Mouse (Mus musculus): Measurements from ENCODE around the gene Tnp2. TPM values are rescaled to one million over a fixed set of nuclear protein-coding genes. Genes with fewer than 3 reads are reported as not detected.

Gene Tnp2
- polyA plus RNA-seq, 1 experiment from 2014 or later: not detected

DNA sequence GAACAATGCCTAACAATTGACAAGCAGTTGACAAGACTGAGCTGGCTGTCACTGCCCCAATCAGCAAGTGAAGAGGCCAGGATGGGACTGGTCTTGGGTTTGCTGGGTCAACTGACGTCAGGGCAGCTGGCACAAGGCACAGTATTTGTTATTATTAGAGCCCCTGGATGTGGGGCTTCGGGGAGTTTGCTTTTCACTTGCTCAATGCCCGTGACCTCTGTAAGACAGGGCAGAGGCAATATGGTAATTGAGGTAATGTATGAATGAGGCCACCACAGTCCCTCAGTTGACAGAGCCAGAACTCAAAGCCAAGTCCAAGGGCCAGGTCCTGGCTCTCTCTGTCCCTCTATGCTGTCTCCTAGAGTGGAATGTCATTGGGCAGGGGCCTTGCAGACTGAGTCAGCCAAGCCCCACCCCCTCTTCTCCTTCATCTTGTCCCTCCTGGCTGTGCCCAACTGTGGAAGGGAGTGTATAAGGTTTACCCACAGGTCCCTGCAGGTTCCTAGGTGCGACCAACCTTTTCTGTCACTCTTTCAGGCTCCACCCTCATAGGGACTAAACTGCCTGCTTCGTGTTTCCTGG is 10.8 kb downstream of the Tnp2 start:
- peaks cover 2% of the 10 kb centered on the region; the same call in 1 of the 2 replicates for H3K4me1 ChIP-seq (ENCODE audit: control insufficient read depth, insufficient read depth, low read length)
- H3K36me3 ChIP-seq (ENCODE audit: control insufficient read depth, insufficient read depth, low read length): no peaks in the 10 kb centered on the region
- WGBS: 68% methylated on average over 5 of the region's 5 CpGs
- DNase-seq (ENCODE audit: low spot score, missing footprints) (no peak), ATAC-seq (ENCODE audit: low FRiP score) (no peak)
- H3K27me3 ChIP-seq (ENCODE audit: control insufficient read depth, insufficient read depth, low read length): no peaks in the 10 kb centered on the region
- H3K27ac ChIP-seq (ENCODE audit: low read depth, low read length): no peak overlapping the region
- H3K4me2 ChIP-seq: no peak overlapping the region
- no peaks in the 10 kb centered on the region for H3K9me3 ChIP-seq (ENCODE audit: control insufficient read depth, low read length)
- no peak overlapping the region for H3K9ac ChIP-seq (ENCODE audit: low read length)
- no peak overlapping the region for H3K4me3 ChIP-seq (ENCODE audit: low read depth, low read length)

- no peak overlapping the region for H3K9ac ChIP-seq (ENCODE audit: low read length)
- no peak overlapping the region for H3K27ac ChIP-seq (ENCODE audit: low read depth, low read length)
- H3K27me3 ChIP-seq (ENCODE audit: control insufficient read depth, insufficient read depth, low read length): no peaks in the 10 kb centered on the region
- no peaks in the 10 kb centered on the region for H3K9me3 ChIP-seq (ENCODE audit: control insufficient read depth, low read length)
- DNase-seq (ENCODE audit: low spot score, missing footprints): peak; percentile 35
- no peak overlapping the region for H3K4me2 ChIP-seq
- ATAC-seq (ENCODE audit: low FRiP score): no peak
- no peaks in the 10 kb centered on the region for H3K36me3 ChIP-seq (ENCODE audit: control insufficient read depth, insufficient read depth, low read length)
- 71% methylated on average over 7 of the region's 7 CpGs for WGBS
- H3K4me1 ChIP-seq (ENCODE audit: control insufficient read depth, insufficient read depth, low read length): no peaks in the 10 kb centered on the region
- H3K4me3 ChIP-seq (ENCODE audit: low read depth, low read length): no peak overlapping the region
These were observed 12.1 kb downstream of the Tnp2 start for GRCm38 (mm10) chr16:10776322-10776721.

GRCm38 (mm10) chr16:10774726-10775125 is 13.7 kb downstream of the Tnp2 start:
- Histone ChIP-seq H3K4me3 (ENCODE audit: low read depth, low read length) (no peak overlapping the region), H3K27ac (ENCODE audit: low read depth, low read length) (no peak overlapping the region), H3K4me1 (ENCODE audit: control insufficient read depth, insufficient read depth, low read length) (no peaks in the 10 kb centered on the region), H3K9me3 (ENCODE audit: control insufficient read depth, low read length) (no peaks in the 10 kb centered on the region), H3K9ac (ENCODE audit: low read length) (no peak overlapping the region), H3K4me2 (no peak overlapping the region), H3K27me3 (ENCODE audit: control insufficient read depth, insufficient read depth, low read length) (no peaks in the 10 kb centered on the region), H3K36me3 (ENCODE audit: control insufficient read depth, insufficient read depth, low read length) (no peaks in the 10 kb centered on the region)
- ATAC-seq (ENCODE audit: low FRiP score): no peak
- DNase-seq (ENCODE audit: low spot score, missing footprints): peak; percentile 47
- WGBS: 68% methylated on average over 4 of the region's 4 CpGs

- Histone ChIP-seq H3K4me3 (ENCODE audit: low read depth, low read length) (no peak overlapping the region), H3K27ac (ENCODE audit: low read depth, low read length) (no peak overlapping the region), H3K36me3 (ENCODE audit: control insufficient read depth, insufficient read depth, low read length) (no peaks in the 10 kb centered on the region), H3K4me1 (ENCODE audit: control insufficient read depth, insufficient read depth, low read length) (no peaks in the 10 kb centered on the region), H3K9me3 (ENCODE audit: control insufficient read depth, low read length) (no peaks in the 10 kb centered on the region), H3K9ac (ENCODE audit: low read length) (no peak overlapping the region), H3K27me3 (ENCODE audit: control insufficient read depth, insufficient read depth, low read length) (no peaks in the 10 kb centered on the region), H3K4me2 (no peak overlapping the region)
- no peak for ATAC-seq (ENCODE audit: low FRiP score)
- WGBS: 89% methylated on average over 8 of the region's 8 CpGs
- DNase-seq (ENCODE audit: low spot score, missing footprints): peak; percentile 66
These were observed 14.9 kb downstream of the Tnp2 start for GRCm38 (mm10) chr16:10773543-10773942.

GRCm38 (mm10) chr16:10771769-10772510 is 16.5 kb downstream of the Tnp2 start:
- H3K27me3 ChIP-seq (ENCODE audit: control insufficient read depth, insufficient read depth, low read length): no peaks in the 10 kb centered on the region
- 69% methylated on average over 19 of the region's 19 CpGs for WGBS
- no peak overlapping the region for H3K4me3 ChIP-seq (ENCODE audit: low read depth, low read length)
- H3K4me2 ChIP-seq: no peak overlapping the region
- H3K9me3 ChIP-seq (ENCODE audit: control insufficient read depth, low read length): no peaks in the 10 kb centered on the region
- no peaks in the 10 kb centered on the region for H3K4me1 ChIP-seq (ENCODE audit: control insufficient read depth, insufficient read depth, low read length)
- DNase-seq (ENCODE audit: low spot score, missing footprints): no peak
- H3K27ac ChIP-seq (ENCODE audit: low read depth, low read length): no peak overlapping the region
- no peak overlapping the region for H3K9ac ChIP-seq (ENCODE audit: low read length)
- no peaks in the 10 kb centered on the region for H3K36me3 ChIP-seq (ENCODE audit: control insufficient read depth, insufficient read depth, low read length)
- ATAC-seq (ENCODE audit: low FRiP score): no peak

DNA sequence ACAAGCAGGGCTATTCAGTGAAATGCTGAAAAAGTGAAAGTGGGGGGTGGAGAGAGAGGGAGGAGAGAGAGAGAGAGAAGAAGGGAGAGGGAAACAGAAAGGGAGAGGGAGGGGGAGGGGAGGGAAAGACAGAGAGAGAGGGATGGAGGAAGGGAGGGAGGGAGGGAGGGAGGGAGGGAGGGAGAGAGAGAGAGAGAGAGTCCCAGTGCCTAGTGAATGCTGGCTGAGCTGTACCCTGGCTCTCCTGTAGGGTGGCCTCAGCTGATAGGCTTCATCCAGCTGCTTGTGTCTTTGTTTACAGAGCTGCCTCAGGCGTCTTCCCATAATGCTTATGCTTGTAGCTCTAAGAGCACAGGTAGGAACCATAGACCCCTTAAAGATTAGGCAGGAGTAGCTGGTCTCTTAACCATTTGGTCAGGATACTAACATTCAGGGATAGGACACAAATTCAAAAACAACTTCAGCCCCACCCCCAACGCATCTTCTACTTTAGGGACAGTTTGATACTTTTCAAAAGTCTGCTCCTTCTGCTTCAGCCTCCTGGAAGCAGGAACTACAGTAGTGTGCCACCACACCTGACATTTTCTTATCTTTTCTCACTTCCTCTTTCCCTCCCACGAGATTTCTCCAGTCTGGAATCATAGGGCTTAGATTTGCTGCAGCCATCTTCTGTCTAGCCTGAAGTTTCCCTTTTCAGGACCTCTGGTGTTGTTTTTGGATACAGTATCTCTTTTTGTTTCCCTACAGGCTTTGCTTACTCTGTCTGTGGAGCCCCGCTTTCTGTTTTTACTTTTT is 17.7 kb downstream of the Tnp2 start:
- DNase-seq (ENCODE audit: low spot score, missing footprints): no peak
- Histone ChIP-seq H3K36me3 (ENCODE audit: control insufficient read depth, insufficient read depth, low read length) (no peaks in the 10 kb centered on the region), H3K4me2 (no peak overlapping the region)

DNA sequence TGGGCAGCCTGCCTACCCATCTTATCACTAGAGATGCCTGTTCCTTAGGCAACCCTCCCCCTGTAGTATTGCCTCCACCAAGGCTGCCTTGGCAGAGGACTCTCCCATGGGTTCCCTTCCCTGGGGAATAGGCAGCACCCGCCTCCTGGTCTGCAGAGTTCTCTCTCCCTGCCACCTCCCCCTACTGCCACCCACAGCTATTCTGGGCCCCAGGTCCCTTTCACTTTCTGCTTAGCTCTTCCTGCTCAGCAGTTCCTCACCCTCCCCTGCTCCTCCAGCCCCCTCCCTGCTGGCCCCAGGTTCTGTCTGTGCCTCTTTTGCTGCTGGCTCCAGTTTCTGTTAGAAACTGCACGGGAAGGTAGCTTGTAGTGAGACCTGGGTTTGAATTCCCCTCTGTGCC is 18.8 kb downstream of the Tnp2 start:
- Histone ChIP-seq H3K27me3 (ENCODE audit: control insufficient read depth, insufficient read depth, low read length) (no peaks in the 10 kb centered on the region), H3K9me3 (ENCODE audit: control insufficient read depth, low read length) (no peaks in the 10 kb centered on the region)
- WGBS: 38% methylated on average over 2 of the region's 2 CpGs

More for the DNA sequence above, 17.7 kb downstream of the Tnp2 start:
- WGBS: 54% methylated on average over 4 of the region's 4 CpGs
- Histone ChIP-seq H3K4me1 (ENCODE audit: control insufficient read depth, insufficient read depth, low read length) (no peaks in the 10 kb centered on the region), H3K9me3 (ENCODE audit: control insufficient read depth, low read length) (no peaks in the 10 kb centered on the region), H3K27me3 (ENCODE audit: control insufficient read depth, insufficient read depth, low read length) (no peaks in the 10 kb centered on the region), H3K9ac (ENCODE audit: low read length) (no peak overlapping the region), H3K4me3 (ENCODE audit: low read depth, low read length) (no peak overlapping the region), H3K27ac (ENCODE audit: low read depth, low read length) (no peak overlapping the region)
- ATAC-seq (ENCODE audit: low FRiP score): no peak

DNA sequence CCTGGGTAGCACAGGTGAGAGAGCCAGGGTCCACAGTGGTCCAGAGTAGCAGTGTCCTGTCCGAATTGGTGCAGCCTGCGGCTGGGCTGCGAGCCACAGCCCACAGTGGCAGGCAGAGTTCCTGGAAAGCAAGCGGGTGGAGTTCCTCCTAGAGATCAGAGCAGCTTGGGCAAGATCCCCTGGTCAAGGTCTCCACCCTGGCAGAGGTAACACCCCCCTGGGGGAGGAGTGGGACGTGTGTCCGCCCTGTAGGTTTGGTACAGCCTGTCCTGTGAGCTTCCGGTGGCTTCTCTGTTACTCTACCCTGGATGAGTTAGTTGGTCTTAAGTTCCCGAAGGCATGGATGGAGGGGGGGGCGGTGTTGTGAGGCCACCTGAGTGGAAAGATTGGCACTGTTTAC is 19.6 kb downstream of the Tnp2 start:
- no peak overlapping the region for H3K4me3 ChIP-seq (ENCODE audit: low read depth, low read length)
- no peak overlapping the region for H3K27ac ChIP-seq (ENCODE audit: low read depth, low read length)
- H3K27me3 ChIP-seq (ENCODE audit: control insufficient read depth, insufficient read depth, low read length): no peaks in the 10 kb centered on the region
- H3K36me3 ChIP-seq (ENCODE audit: control insufficient read depth, insufficient read depth, low read length): no peaks in the 10 kb centered on the region
- no peaks in the 10 kb centered on the region for H3K9me3 ChIP-seq (ENCODE audit: control insufficient read depth, low read length)
- no peaks in the 10 kb centered on the region for H3K4me1 ChIP-seq (ENCODE audit: control insufficient read depth, insufficient read depth, low read length)
- H3K4me2 ChIP-seq: no peak overlapping the region
- 64% methylated on average over 9 of the region's 9 CpGs for WGBS
- no peak overlapping the region for H3K9ac ChIP-seq (ENCODE audit: low read length)
- ATAC-seq (ENCODE audit: low FRiP score) (no peak), DNase-seq (ENCODE audit: low spot score, missing footprints) (no peak)

More for the DNA sequence above, 18.8 kb downstream of the Tnp2 start:
- no peak for DNase-seq (ENCODE audit: low spot score, missing footprints)
- H3K4me2 ChIP-seq: no peak overlapping the region
- no peak overlapping the region for H3K9ac ChIP-seq (ENCODE audit: low read length)
- no peak for ATAC-seq (ENCODE audit: low FRiP score)
- H3K36me3 ChIP-seq (ENCODE audit: control insufficient read depth, insufficient read depth, low read length): no peaks in the 10 kb centered on the region
- H3K27ac ChIP-seq (ENCODE audit: low read depth, low read length): no peak overlapping the region
- H3K4me1 ChIP-seq (ENCODE audit: control insufficient read depth, insufficient read depth, low read length): no peaks in the 10 kb centered on the region
- no peak overlapping the region for H3K4me3 ChIP-seq (ENCODE audit: low read depth, low read length)

DNA sequence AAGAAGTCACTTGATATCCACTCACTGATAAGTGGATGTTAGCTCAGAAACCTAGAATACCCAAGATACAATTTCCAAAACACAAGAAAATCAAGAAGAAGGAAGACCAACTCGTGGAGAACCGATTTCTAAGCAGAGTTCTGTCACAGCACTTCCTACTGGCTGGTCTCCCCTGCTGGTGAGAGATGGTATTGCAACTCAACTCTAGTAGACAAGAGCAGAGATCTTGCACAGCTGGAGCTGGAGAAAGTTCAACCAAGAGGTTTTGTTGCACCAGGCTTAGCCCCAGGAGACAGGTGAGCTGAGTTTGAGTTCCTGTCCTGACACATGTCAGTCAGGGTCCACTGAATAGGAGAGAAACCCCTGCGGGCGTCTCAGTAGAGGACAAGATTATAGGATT is 21.3 kb downstream of the Tnp2 start:
- no peak overlapping the region for H3K4me3 ChIP-seq (ENCODE audit: low read depth, low read length)
- no peaks in the 10 kb centered on the region for H3K9me3 ChIP-seq (ENCODE audit: control insufficient read depth, low read length)
- ATAC-seq (ENCODE audit: low FRiP score) (no peak), DNase-seq (ENCODE audit: low spot score, missing footprints) (peak; percentile 94)
- H3K4me2 ChIP-seq: no peak overlapping the region
- H3K4me1 ChIP-seq (ENCODE audit: control insufficient read depth, insufficient read depth, low read length): no peaks in the 10 kb centered on the region
- no peak overlapping the region for H3K27ac ChIP-seq (ENCODE audit: low read depth, low read length)
- H3K9ac ChIP-seq (ENCODE audit: low read length): no peak overlapping the region
- 40% methylated on average over 4 of the region's 4 CpGs for WGBS
- H3K27me3 ChIP-seq (ENCODE audit: control insufficient read depth, insufficient read depth, low read length): no peaks in the 10 kb centered on the region
- H3K36me3 ChIP-seq (ENCODE audit: control insufficient read depth, insufficient read depth, low read length): no peaks in the 10 kb centered on the region
